Mouse (Mus musculus) mature B cell (primary cell): ENCODE data around the gene Nmrk2.

ENCODE experiments used
- in situ Hi-C: fragments of 300-500 bp; cut with MboI; formaldehyde crosslinking; loops from 2 replicates; pipeline ENCODE4 v1.14.3; 2019

Gene Nmrk2

DNA sequence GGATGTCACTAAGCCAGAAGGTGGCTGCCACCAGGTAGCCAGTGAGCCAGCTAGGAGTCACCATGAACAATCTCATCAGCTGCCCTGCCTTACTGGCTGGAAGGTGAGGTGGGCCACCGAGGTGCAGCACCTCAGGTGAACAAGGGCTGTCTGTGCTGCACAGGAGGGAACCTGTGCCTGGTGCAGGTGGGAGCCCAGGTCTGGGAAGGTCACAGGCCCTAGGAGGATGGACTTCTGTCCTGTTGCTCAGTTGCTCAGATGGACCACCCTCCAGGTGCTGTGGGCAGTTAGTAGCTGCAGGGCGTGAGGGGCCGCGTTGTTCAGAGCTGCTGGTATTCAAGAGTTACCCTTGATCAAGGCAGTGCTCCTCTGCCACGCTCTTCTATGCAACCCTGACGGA lies 15.0 kb upstream of the Nmrk2 start:
- in situ Hi-C loops = no loop called here

DNA sequence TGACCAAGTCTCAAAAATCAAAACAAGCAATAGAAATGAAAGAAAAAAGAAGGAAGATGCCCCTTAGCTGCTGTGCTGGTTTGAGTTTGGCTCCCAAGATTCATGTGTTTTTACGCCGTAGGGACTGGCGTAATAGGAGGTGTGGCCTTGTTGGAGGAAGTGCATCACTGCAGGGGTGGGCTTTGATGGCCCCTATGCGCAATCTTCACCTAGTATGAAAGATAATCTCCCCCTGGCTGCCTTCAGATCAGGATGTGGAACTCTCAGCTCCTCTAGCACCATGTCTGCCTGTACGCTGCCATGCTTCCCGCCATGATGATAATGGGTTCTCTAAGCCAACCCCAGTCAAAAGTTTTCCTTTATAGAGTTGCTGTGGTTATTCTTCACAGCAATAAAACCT lies 14.4 kb upstream of the Nmrk2 start:
- in situ Hi-C loops = no loop called here

DNA sequence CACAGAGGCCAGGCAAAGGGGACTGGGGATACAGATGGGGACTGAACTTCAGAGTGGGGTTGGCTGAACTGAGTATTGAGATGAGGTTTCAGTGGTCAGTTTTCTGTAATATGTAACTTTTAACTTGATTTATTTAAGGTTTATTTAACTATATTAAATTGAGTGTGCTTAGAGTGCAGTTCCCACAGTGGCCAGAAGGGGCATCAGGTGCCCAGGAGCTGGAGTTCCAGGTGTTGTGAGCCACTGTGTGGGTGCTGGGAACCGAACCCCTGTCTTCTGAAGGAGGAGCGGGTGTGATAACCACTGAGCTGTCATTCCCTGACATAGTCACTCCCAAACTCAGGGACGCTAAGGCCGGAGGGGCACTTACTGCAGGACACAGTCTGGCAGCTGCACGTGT lies 8.3 kb upstream of the Nmrk2 start:
- in situ Hi-C loops = no loop called here

DNA sequence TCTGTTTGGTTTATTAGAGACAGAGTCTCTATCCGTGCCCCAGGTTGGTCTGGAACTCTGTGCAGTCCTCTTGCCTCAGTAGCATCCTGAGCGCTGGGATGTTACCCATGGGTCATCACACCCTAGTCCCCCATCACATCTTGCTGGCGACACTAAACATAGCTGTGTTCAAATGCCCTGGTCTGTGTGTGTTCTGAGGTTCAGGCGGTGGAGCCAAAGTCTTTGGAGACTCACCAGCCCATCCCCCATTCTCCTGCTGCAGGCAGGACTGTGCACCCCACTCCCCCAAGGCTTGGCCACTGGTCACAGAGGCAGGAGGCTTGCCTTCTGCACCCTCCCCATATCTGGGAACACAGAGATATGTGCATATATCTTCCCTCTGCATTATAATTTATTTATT lies 2.3 kb upstream of the Nmrk2 start:
- in situ Hi-C loops = no loop called here

DNA sequence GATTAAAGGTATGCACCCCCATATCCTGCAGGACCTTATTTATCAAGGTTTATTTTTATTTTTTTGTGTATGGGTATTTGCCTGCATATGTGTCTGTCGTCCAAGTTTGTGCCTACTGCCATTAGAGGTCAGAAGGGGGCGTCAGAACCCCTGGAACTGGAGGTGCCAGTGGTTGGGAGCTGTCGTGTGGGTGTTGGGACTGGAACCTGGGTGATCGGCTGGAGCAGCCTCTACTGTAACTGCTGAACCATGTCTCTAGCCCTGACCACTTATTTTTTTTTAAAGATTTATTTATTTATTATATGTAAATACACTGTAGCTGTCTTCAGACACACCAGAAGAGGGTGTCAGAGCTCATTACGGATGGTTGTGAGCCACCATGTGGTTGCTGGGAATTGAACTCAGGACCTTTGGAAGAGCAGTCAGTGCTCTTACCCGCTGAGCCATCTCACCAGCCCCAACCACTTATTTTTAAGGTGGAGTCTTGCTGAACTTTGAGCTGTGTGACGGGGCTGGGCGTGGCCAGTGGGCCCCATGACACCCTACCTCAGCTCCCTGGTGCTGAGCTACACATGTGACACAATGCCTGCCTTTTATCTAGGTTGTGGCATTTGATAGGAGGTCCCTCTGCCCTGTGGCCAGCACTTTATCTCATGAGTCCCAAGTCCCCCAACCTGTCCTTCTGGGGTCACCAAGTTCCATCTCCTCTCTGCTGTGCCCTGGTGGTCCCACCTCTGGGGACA lies 1.3 kb upstream of the Nmrk2 start:
- in situ Hi-C loops = no loop called here

DNA sequence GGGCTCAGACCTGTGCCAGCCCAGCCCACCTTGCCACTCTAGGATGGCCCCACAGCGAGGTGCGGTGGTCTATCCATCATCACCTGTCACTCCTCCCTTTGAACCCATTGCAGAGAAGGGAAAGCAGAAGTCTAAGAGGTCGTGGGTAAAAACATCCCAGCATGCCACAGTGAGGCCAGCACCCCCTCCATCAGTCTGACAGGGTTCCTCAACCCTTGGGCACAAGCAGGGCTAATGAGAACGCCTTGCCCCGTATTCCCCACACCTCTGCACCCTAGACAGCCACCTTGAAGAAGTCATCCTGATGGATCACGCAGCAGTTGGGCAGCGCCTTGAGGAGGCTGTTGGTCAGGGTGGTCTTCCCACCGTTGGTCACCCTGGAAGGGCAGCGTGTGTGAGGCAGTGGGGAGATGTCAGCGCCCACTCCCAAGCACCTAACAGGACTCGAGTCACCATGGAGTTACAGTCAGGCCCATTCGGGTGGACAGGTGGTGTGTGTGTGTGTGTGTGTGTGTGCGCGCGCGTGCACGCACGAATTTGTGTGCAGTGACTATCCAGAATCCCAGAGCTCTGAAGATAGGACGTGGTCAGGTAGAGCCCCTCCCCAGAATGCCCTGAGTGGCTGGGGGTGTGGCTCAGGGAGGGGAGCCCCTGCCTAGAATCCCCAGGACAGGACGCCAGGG lies 1.1 kb downstream of the Nmrk2 start:
- in situ Hi-C loops = no loop called here

DNA sequence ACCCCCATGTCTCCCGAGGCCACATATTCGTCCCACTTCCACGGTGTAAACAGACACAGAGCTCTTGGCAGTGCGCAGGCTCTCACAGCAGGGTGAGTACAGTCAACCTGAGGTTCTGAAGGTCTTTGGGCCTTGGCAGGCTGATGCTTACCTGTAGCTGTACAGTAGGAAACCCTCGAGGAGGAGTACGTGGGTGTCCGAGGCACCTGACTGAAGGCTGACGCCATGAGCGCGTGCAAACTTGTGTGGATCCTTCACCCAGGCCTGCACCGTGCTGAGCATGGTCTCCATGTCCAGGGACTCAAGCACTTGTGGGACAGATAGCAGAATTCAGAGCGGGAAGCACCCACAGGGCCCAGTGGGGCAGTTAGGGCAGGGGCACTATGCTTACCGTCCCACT lies 1.7 kb downstream of the Nmrk2 start:
- in situ Hi-C loops = no loop called here

DNA sequence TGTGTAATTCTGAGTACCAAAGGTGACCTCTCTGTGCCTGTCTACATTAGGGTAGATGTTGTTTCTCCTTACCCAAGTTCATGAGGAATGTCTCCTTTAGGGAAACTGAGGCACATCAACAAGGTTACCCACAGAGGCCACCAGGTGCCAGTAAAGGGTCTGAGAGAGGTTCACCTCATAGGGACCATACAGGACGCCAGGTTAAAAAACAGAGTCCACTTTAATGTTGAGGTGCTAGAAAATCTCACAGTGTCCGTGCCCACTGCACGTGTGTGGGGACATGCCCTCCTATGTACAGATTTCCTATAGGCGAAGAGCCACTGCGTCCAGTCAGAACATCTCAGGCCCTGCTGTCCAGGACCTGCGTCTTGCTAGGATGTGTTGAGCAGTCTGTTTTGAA lies 2.9 kb downstream of the Nmrk2 start:
- in situ Hi-C loops = no loop called here

DNA sequence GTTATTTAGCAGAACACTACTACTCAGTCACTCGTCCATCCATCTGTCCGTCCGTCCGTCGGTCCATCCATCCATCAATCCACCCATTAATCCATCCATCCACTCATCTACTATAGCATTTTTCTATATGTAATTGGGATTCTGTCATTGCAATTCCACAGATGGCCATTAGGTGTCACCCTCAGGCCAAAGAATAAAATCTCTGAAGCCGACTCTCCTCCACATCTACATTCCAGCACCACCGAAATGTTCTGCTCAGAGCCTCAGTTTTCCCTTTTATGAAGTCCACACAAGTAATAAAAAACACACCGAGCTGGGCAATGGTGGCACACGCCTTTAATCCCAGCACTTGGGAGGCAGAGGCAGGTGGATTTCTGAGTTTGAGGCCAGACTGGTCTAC lies 3.6 kb downstream of the Nmrk2 start:
- in situ Hi-C loops = no loop called here

DNA sequence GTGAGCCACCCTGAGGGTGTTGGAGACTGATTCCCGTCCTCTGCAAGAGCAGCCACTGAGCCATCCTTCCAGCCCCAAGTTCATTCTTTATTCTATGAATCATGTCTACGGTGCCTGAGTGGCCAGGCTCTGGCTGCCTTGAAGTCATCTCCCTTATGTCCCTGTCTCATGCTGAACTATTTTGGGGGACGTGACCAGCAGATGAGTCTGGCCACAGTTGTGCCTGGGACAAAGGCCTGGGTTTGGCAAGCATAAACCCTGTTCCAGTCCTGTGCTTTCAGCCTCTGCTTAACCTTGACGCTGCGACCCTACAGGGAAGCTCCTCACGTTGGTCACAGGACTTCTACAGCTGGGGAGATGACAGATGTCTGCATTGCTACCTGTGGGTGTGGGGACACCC lies 4.5 kb downstream of the Nmrk2 start:
- in situ Hi-C loops = no loop called here

DNA sequence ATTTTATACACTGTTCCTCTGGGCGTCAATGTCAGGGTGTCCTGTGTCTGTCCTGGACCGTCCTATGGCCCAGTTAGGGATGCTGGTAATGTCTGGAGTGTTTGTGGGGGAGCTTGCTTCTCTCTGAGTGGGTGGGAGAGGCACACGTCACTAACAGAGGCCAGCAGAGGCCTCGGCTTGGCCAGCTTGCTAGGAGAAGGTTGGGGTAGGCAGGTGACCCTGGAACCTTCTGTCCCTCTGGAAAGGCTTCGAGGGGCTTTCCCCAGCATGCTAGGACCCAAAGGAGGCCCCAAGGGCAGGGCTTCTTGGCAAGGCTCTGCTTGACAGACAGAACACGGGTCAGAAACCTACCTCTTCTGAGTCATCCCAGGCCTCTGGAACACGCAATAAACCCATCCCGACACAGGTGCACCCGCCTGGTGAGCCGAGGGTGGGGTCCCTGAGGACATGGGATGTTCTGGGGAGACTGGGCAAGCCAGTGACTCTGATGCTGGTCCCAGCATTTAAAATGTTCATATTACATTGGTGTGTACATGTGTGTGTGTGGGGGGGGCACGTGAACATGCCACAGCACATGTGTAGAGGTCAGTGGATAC lies 5.3 kb downstream of the Nmrk2 start:
- in situ Hi-C loops = no loop called here

DNA sequence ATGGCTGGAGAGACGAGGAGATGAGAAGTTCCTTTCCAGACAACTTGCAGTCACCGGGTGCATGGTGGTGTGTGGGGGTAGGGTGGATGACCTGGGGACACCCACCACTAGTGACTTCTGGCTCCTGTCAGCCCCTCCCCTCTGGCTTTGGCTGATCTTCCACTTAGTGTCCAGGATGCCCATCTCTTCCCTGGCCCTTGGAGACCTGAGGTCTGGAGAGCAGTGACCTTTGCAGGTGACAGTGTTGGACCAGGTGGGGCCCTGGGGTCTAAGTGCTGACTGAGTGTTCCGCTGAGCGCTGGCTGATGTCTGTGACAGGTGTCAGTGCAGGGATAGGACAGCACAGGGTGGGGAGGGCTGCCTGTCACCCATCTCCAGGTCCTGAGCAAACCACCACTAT lies 6.6 kb downstream of the Nmrk2 start:
- in situ Hi-C loops = no loop called here

DNA sequence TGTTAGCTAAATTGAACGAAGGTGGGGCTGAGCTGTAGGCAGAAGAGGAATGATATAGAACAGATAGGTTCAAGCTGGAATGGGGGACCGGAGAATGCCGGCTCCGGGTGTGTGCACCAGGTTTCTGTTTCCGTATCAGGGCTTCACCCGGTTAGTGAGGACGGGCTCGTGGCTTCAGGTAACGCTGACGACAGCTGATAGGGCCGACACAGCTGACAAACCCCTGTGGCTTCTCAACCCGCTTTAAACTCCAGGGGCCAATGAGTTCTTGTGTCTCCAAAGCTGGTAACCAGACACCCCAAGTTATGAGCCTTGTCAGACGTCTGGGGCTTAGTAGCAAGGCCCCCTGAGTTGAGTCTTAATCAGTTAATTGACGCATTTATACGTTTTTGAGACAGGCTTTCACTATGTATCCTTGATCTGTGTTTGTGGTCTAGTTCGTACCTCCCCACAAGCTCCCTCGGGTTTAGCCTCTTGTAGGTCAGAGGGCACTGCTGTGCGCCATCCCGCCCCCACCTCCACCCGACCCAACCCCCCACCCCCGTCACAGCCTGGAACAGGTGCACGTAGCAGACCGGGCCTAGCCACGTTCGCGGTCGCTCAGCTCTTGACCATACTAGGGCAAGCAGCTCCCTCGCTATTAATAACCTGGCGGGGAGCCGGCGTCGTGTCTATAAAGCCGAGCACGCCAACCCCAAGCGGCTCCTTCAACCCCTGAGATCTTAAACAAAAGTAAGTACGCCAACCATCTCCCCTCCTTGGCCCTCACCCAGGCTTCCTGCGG lies 7.7 kb downstream of the Nmrk2 start:
- in situ Hi-C loops = no loop called here

DNA sequence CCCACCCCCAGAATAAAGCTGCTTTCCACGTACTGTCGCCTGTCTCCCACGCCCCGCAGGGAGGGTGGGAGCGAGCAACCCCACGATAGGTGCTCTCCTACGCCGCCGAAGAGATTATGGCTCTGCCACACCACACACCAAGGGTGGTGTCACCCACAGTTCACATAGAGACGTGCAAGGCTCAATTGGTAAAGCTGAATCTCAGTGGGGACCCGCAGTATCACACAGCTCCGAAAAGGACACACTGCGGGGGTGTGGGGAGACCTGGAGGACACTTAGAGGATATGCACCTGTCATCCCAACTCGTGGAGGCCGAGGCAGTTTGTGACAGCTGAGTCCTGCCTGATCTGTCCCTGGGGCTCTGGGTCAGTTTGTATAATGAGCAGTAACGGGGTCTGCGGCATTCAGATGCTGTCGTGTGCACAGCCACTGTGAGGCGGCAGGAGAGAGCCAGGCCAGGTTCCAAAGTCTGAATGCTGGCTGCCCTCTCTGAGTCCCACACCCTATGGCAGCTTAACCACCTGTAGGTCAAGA lies 8.8 kb downstream of the Nmrk2 start:
- in situ Hi-C loops = no loop called here

DNA sequence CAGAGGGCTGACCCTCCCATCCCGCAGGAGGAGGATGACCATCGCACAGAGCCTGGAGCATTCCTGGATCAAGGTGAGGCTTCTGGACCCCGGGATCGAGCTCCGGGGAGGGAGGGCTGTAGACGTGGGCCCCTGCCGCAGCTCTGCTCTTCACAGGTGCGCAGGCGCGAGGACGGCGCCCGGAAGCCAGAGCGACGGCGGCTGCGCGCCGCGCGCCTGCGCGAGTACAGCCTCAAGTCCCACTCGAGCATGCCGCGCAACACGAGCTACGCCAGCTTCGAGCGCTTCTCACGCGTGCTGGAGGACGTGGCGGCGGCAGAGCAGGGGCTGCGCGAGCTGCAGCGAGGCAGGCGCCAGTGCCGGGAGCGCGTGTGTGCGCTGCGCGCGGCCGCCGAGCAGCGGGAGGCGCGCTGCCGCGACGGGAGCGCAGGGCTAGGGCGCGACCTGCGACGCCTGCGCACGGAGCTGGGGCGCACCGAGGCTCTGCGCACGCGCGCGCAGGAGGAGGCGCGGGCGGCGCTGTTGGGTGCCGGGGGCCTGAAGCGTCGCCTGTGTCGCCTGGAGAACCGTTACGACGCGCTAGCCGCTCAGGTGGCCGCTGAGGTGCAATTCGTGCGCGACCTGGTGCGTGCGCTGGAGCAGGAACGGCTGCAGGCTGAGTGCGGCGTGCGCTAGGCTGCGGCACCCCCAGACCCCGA lies 9.4 kb downstream of the Nmrk2 start:
- in situ Hi-C loops = no loop called here

DNA sequence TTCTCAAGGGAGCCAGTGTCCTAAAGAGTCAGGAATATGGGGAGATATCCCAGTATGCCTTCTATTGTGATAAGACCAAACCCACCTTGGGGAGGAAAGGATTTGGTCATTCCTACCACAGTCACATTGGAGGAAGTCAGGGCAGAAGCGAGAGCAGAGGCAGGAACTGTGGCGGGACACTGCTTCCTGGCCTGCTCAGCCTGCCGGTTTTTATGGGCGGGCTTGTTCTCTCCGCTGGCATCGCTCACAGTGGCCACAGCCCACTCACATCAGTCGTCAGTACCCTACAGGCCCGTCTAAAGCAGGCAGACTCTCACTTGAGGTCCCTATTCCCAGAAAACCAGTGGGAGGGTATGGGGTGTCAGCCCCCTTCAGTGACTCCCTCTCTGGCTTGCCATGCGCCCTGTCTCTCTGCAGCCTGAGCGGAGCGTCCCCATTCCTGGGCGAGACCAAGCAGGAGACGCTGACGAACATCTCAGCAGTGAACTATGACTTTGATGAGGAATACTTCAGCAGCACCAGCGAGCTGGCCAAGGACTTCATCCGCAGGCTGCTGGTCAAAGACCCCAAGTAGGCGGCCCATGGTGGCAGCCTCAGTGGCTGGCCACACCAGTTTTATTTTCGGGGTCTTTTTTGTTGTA lies 10.4 kb downstream of the Nmrk2 start:
- in situ Hi-C loops = no loop called here

DNA sequence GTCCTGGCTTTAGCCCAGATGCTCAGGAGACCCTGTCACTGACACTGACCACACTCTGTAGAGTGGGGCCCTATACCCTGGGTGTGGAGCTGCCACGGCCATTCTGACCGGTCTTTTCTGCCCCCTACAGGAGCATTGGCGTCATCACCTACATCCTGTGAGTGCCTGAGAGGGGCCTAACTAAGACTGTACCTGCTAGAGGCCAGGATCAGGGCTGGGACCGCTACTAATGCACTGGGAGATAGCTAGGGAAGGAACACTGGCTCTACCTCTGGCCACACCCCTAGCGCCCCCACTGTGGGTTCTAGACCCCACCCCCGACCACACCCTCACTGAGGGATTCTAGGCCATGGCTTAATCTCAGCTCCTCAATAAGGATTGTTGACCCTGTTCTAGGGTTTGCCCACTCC lies 10.9 kb downstream of the Nmrk2 start:
- in situ Hi-C loops = no loop called here

DNA sequence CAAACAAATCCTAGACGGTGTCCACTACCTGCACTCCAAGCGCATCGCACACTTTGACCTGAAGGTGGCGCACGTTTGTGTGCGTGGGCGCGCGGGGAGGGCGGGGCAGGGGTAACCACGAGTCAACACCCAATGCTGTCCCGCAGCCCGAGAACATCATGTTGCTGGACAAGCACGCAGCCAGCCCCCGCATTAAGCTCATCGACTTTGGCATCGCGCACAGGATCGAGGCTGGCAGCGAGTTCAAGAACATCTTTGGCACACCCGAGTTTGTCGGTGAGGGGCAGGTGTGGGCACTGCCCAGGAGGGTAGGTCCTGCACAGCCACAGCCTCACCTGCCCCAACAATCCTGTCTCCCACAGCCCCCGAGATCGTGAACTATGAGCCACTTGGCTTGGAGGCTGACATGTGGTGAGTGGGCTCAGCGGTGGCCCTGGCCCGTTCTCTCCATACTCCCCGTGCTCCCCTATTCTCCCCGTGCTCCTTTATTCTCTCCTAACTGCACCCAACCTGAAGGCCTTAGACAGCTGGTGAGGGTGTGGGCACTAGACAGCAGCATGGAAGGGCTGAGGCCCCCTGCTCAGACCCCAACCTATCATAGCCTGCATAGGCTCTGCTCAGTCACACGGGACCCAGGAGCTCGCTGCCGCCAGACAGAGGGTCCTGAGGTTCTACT lies 11.5 kb downstream of the Nmrk2 start:
- in situ Hi-C loops = no loop called here

DNA sequence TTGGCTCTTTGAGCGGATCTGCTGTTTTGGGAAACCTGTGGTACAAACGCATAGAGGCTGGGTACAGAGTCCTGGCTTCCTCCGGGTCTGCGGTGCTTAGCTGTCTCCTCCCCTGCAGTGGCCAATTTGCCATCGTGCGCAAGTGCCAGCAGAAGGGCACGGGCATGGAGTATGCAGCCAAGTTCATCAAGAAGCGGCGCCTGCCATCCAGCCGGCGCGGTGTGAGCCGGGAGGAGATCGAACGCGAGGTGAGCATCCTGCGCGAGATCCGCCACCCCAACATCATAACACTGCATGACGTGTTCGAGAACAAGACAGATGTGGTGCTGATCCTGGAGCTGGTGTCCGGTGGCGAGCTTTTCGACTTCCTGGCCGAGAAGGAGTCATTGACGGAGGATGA lies 12.0 kb downstream of the Nmrk2 start:
- in situ Hi-C loops = no loop called here

DNA sequence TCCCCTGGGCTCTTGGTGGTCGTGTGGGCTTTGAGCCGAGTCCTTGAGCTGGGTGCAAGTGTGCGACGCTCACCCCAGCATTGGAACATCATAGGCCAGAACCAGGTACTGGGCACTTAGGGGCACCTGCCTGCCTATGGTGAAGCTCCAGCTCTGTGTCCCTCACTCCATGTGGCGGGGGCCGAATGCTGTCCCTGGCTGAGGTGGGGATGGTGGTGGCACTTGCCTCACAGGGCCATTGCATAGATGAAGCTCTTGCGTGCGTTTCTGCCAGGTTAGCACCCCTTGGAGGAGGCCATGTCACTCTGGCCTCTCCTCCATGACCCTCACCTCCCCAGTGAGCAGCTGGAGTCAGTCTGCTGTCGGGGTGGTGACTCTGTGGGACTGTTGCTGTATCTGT lies 14.7 kb downstream of the Nmrk2 start:
- in situ Hi-C loops = no loop called here

DNA sequence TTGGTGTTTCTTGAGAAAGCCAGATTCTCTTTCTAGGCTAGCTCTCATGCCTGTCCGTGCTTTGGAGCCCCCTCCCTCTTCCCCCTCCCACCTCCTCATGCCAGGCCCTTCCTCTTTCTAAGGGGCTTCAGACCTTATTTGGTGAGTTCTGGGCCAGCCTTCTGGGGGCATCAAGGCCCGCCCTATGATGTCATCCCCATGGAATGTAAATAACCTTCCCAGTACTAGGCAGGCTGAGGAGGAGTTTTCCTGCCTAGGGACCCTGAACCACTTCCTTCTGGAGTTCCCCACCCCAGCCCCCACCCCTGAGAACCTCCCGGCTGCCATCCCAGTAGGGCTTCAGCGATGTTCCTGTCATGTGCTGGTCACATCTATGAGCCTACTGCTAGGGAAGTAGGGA lies 17.1 kb downstream of the Nmrk2 start:
- in situ Hi-C loops = no loop called here
